Mouse (Mus musculus) kidney, postnatal 10 days (tissue): ENCODE results near the gene Slc12a7.

ENCODE experiments used
- DNase-seq: peaks from one replicate; pipeline ENCODE4 v3.0.0; 2021; ENCODE audit warnings: mixed read lengths

The Slc12a7 gene

DNA sequence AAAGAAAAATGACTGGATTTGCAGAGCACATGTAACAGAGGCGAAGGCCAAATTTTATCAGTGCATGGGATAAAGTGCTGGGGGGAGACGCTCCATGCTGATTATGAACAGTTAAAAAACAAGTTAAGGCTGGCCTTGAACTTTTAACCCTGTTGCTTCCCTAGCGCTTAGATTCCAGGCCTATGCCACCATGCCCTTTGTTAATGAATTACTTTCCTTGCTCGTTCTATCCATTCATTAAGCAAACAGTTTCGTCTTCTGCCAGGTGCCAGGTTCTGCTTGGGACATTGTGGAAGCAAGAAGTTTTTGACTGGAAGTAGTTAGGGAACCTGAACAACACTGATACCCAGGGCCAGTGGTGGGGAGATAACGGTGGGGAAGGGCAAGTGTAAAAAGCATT, 90.8 kb downstream of the Slc12a7 start:
- DNase-seq, result no peak

DNA sequence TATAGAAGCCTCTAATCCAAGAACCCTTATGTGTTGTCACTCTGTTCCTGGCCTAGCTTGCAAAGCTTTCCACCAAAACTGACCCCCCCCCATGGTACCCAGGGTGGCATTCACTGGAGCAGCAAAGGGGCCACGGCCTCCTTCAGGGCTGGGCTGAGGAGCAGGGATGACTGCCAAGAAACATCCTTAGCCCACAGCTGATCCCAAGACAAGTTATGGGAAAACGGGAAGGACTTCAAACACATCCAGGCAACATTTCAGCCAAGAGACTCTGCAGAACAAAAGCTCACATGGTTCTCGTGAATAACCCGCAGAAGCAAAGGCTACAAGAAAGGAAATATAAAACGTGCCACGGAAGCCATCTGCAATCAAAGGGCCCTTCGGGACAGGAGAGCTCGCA, 94.3 kb downstream of the Slc12a7 start:
- DNase-seq, result no peak

DNA sequence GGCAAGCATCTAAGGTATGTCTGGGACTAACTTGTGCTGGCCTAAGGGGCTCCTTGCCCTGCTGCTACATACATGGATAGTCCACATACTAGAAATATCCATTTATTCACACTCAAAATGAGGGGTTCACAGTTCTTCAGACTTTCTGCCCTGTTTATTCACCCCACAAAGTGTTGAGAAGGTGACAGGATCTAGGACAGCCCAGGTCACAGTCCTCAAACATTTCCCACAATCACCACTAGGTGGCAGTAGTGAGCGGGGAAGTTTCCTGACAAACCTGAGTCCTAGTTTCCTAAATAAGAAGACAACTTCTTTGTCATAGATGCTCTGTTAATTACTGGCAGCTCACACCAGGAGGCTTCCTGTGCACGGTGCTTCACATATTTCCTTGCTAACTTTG, 98.6 kb downstream of the Slc12a7 start:
- peak; percentile 78 for DNase-seq

DNA sequence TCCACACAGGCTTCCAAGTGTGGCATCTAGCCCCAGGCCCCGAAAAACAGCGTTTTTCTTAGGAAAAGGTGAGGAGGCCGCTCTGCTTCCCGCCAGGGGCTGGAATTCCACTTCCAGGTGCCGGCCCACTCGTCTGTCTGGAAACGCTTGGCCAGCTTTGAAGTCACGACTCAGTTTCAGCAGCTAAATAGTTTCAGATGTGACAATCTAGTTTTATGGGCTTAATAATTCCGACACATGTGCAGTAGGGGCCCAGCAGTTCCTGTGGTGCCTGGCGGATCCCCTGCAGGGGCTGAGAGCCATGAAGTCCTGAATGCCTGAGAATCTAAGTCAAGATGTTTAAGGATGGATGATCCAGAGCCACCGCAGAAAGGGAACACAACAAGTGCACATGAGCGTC, 100.9 kb downstream of the Slc12a7 start:
- DNase-seq, result no peak

DNA sequence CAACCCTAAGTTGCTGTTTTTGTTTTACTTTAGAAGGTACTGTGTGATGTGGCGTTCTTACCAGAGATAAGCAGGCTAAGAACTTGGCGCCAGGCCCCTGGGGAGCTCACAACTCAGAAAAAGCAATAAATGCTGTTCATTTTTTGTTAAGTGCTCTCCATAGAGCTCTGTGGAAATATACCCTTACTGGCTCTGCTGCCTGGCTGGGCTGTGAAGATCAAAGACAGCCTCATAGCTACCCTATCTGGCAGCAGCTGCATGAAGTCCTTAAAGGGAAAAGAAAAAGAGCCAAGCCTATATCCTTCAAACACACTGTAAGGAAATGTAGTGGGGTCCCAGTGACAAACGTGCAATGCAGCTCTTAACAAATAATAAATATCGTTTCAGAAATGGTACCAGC, 102.9 kb downstream of the Slc12a7 start:
- no peak for DNase-seq

DNA sequence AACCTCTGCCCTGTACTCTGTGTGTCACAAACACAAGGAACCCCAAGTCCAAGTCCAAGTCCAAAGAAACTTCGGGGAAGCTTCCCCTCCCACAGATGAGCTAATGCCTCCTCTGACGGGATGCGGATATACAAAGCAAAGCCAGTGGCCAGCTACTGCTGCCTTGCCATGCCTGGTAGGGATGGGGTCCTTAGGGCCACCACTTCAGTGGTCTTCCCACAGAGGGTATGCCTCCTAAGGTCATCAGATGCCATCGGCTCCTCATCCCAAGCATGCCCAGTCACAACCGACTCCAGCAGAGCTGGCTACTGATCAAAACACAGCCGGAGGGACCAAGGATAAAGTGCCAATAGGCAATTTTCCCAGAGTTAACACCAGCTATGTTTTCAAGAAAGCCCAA, 103.6 kb downstream of the Slc12a7 start:
- no peak for DNase-seq

DNA sequence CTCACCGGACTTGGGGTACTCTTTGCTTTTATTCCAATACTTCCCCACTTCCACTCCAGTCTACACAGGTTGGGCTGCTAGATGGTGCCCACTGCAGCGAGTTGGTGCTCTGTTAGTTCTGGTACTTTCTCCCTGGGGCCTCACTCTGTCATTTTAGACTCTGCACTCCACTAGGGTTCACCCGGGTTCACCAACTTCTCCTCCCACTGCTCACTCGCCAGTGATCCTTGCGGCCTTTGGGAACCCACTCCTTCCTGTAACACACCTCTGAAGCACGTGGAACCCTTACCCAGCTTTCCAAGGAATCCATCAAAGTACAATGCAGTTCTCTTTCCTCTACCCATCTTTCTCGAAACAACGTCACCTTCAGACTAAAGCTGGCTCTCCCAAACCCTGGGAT, 104.8 kb downstream of the Slc12a7 start:
- peak; percentile 36 for DNase-seq

DNA sequence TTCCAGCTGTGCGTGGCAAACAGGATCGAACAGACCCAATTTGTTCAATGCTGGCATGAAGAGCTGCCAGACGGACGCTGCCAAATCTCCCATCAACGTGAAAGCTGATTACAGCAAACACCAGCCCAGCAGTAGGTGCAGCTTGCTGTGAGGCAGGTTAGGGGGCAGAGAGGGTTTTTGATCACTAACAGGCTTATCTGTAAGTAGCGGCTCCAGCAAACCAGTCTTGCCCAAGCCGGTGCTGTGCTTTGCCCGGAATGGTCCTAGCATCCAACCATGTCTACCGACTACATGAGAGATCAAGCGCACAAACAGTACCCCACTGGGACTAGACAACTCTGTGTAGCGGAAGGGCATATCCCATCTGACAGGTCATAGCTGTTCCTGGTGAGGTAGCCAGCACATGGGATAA, 106.2 kb downstream of the Slc12a7 start:
- DNase-seq, result no peak

DNA sequence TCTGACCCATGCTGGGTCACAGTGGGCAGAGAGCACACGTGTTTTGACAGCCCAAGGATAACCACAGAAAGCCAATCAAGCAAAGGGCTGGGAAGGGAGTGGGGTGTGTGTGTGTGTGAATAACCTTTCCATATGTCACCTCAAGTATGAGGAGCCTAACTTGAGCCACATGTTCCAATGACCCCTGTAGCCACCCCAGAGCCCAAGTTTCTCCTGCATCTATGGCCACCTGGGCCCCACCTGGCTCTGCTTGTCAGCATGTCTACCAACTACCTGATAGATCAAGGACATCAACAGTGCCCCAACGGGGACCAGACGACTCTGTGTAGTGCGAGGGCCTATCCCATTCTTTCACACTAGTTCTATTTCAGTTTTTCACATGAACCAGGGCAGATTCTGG, 106.8 kb downstream of the Slc12a7 start:
- DNase-seq, result no peak

DNA sequence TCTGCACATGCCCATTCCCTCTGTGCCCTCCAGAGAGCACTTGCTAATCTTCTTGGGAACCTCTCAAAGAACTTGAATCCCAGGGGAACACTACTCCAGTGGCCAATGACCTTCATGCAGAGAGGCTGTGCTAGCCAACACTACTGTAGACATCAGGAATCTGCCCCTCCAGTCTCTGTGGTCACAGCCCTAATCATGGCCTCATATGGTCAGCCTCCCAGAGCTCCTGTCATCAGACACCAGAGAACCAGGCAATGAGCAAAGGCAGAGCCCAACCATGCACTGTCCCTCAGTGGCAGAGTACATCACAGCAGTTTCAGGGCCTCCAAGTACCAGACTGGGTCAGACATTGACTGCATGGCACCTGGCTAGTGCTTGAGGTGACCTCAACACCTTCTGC, 109.8 kb downstream of the Slc12a7 start:
- DNase-seq, result no peak

DNA sequence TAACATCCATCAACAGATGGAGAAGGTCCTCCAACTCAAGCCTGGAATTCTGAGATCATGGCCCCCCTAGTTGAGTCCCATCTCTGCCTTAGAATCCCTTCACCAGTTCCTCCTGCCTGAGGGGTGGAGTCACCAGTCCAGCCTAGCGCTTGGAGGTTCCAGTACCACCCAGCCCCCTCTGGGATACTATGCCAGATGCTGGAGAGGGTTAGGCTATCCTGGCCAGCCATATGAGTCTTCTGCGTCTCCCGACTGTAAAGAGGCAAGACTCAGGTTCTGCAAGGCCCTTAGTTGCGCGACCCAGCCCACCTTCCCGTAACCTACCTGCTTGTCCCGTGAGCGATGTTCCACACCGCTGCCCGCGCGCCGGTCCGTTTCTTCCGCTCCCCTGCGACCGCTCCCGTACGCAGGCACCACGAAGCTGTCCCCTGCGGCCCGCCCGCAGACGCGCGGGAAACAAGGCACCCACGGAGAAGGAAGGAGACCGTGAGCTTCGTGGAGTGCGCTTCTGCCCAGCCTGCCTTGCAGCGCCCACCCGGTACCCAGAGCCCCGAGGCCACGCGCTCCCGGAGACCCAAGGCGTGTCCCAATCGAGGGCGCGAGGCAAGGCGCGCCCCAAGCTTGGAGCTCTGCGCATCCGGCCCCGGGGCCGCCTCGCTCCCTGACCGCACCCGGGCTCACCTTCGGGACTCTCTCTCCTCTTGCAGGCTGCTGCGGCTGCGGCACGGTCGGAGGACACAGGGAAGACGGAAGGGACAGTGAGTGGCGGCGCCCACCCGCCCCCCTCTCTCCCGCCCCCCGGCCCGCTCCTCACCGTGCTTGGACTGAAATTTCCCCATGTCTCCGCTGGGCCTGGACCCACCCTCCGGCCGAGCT, 113.9 kb downstream of the Slc12a7 start:
- DNase-seq, result peak; percentile 56

DNA sequence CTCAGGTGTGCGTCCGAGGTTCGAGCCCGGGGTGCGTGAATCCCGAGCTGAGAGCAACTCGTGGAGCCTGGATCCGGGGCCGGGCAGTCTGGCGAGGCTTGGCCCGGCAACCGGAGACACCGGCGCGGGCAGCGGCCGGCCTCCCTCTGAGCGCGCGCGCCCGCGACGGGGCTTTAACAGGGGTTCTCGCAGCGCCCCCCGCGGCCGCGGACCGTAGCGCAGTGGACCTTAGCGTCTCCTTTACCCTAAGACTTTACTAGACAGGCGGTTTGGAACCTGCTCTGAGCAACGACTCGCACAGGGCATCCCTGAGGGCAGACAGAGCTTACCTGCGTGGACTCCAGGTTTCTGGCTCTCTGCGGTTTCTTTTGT, 114.6 kb downstream of the Slc12a7 start, which contains the start of gene Nkd2:
Gene Nkd2, minus strand, starts transcription at position 167 of the 372 bp plus-strand sequence.
- peak; percentile 95 for DNase-seq
